Mouse (Mus musculus): ENCODE data around the gene Folr2.
A peak's percentile ranks its signal among the peaks of the same experiment; 100 is the strongest.

Folr2 gene

GRCm38 (mm10) chr7:101857094-101857493 lies at the start of gene Folr2:
Gene Folr2 (minus strand): TSS chr7:101857194.
- no peak for DNase-seq (ENCODE audit: low spot score in 2 of 2)

- DNase-seq (ENCODE audit: low spot score in 2 of 2) = peak in 1 of 2 experiments; percentile 14
Observed at GRCm38 (mm10) chr7:101906696-101907095, 49.7 kb upstream of the Folr2 start.

- DNase-seq (ENCODE audit: low spot score in 2 of 2) = no peak
Observed at GRCm38 (mm10) chr7:101906287-101906681, 49.3 kb upstream of the Folr2 start, which contains the start of gene Tomt. Gene Tomt (minus strand): TSS chr7:101906359.

GRCm38 (mm10) chr7:101905561-101906286 lies 48.7 kb upstream of the Folr2 start, which contains the start of gene Lamtor1:
Gene Lamtor1 (plus strand): TSS chr7:101905904.
- peak; percentile 98 to 100 for DNase-seq (ENCODE audit: low spot score in 2 of 2)

GRCm38 (mm10) chr7:101902846-101903245 lies 45.9 kb upstream of the Folr2 start:
- DNase-seq (ENCODE audit: low spot score in 2 of 2) = no peak

GRCm38 (mm10) chr7:101901969-101902368 lies 45.0 kb upstream of the Folr2 start:
- DNase-seq (ENCODE audit: low spot score in 2 of 2) = no peak

GRCm38 (mm10) chr7:101900331-101901097 lies 43.5 kb upstream of the Folr2 start:
- no peak for DNase-seq (ENCODE audit: low spot score in 2 of 2)

GRCm38 (mm10) chr7:101896104-101897066 lies 39.4 kb upstream of the Folr2 start:
- DNase-seq (ENCODE audit: low spot score in 2 of 2) = peak; percentile 93 to 97

GRCm38 (mm10) chr7:101895695-101896094 lies 38.7 kb upstream of the Folr2 start:
- no peak for DNase-seq (ENCODE audit: low spot score in 2 of 2)

- no peak for DNase-seq (ENCODE audit: low spot score in 2 of 2)
Observed at GRCm38 (mm10) chr7:101888460-101888859, 31.5 kb upstream of the Folr2 start.

GRCm38 (mm10) chr7:101886274-101886673 lies 29.3 kb upstream of the Folr2 start:
- no peak for DNase-seq (ENCODE audit: low spot score in 2 of 2)

GRCm38 (mm10) chr7:101884160-101884559 lies 27.2 kb upstream of the Folr2 start:
- DNase-seq (ENCODE audit: low spot score in 2 of 2) = no peak

- DNase-seq (ENCODE audit: low spot score in 2 of 2) = no peak
Observed at GRCm38 (mm10) chr7:101882413-101883154, 25.6 kb upstream of the Folr2 start.

- no peak for DNase-seq (ENCODE audit: low spot score in 2 of 2)
Observed at GRCm38 (mm10) chr7:101880855-101881254, 23.9 kb upstream of the Folr2 start.

GRCm38 (mm10) chr7:101875978-101876377 lies 19.0 kb upstream of the Folr2 start:
- no peak for DNase-seq (ENCODE audit: low spot score in 2 of 2)

- no peak for DNase-seq (ENCODE audit: low spot score in 2 of 2)
Observed at GRCm38 (mm10) chr7:101871296-101871695, 14.3 kb upstream of the Folr2 start.

- DNase-seq (ENCODE audit: low spot score in 2 of 2) = no peak
Observed at GRCm38 (mm10) chr7:101870629-101871028, 13.6 kb upstream of the Folr2 start, which contains the start of gene Folr1. Gene Folr1 (minus strand): TSS chr7:101870788.

GRCm38 (mm10) chr7:101869163-101869500 lies 12.1 kb upstream of the Folr2 start:
- no peak for DNase-seq (ENCODE audit: low spot score in 2 of 2)

- no peak for DNase-seq (ENCODE audit: low spot score in 2 of 2)
Observed at GRCm38 (mm10) chr7:101868241-101869162, 11.5 kb upstream of the Folr2 start.

GRCm38 (mm10) chr7:101867482-101867881 lies 10.5 kb upstream of the Folr2 start:
- DNase-seq (ENCODE audit: low spot score in 2 of 2) = no peak
